Comparison of ENCODE assay signal across 11 mouse cellular contexts in genomic region chr17:3366741-3367140, GRCm38 (mm10). TPM values are rescaled to one million over a fixed set of nuclear protein-coding genes. Genes with fewer than 3 reads are reported as not detected.
DNase-seq lines count a peak whose midpoint lies in the region; ATAC-seq and TF ChIP-seq lines count a peak whose summit lies in the region.
"Had no signal": no experiment of that assay in that cellular context is flagged by ENCODE, and none has a peak within 500 bp of the region (broad histone marks: within the 10 kb centered on the region; RNA-seq: fewer than 3 reads in every experiment).

No protein-coding gene starts in this region.

- H3K9me3 ChIP-seq in kidney, embryonic 15.5 days (replicated peaks): no peaks in the 10 kb centered on the region
- H3K9me3 ChIP-seq in embryonic facial prominence, embryonic 15.5 days (replicated peaks): no peaks in the 10 kb centered on the region
- H3K9me3 ChIP-seq in lung, embryonic 14.5 days (ENCODE audit: low read depth, low read length): no peaks in the 10 kb centered on the region
- H3K9me3 ChIP-seq: G1E; neural tube, embryonic 15.5 days had no signal

- H3K4me3 ChIP-seq in kidney, adult 2 months (ENCODE audit: insufficient read depth, low read depth, low read length): no peak overlapping the region
- no peak overlapping the region for H3K4me3 ChIP-seq in kidney, embryonic 15.5 days (replicated peaks)
- H3K4me3 ChIP-seq in embryonic facial prominence, embryonic 15.5 days (replicated peaks): no peak overlapping the region
- no peak overlapping the region for H3K4me3 ChIP-seq in lung, embryonic 14.5 days (ENCODE audit: low read depth, low read length)
- H3K4me3 ChIP-seq: megakaryocyte, embryonic 14.5 days; neural tube, embryonic 15.5 days had no signal

- WGBS in kidney, adult 2 months: 86% methylated on average over 3 of the region's 3 CpGs
- WGBS in kidney, embryonic 15.5 days: 93% methylated on average over 3 of the region's 3 CpGs
- WGBS in embryonic facial prominence, embryonic 15.5 days: 75% methylated on average over 3 of the region's 3 CpGs
- WGBS in lung, embryonic 14.5 days: 74% methylated on average over 3 of the region's 3 CpGs

- no peak overlapping the region for H3K9ac ChIP-seq in kidney, embryonic 15.5 days
- no peak overlapping the region for H3K9ac ChIP-seq in embryonic facial prominence, embryonic 15.5 days
- H3K9ac ChIP-seq in lung, embryonic 14.5 days: no peak overlapping the region
- H3K9ac ChIP-seq: neural tube, embryonic 15.5 days had no signal

- no peaks in the 10 kb centered on the region for H3K27me3 ChIP-seq in kidney, adult 2 months (replicated peaks; ENCODE audit: control insufficient read depth, insufficient read depth, low read length)
- H3K27me3 ChIP-seq in kidney, embryonic 15.5 days: no peaks in the 10 kb centered on the region
- no peaks in the 10 kb centered on the region for H3K27me3 ChIP-seq in embryonic facial prominence, embryonic 15.5 days
- no peaks in the 10 kb centered on the region for H3K27me3 ChIP-seq in lung, embryonic 14.5 days (ENCODE audit: insufficient read depth, low read length)
- H3K27me3 ChIP-seq: megakaryocyte, embryonic 14.5 days; neural tube, embryonic 15.5 days had no signal

- peak; percentile 52 for DNase-seq in adrenal gland, postnatal 10 days
- no peak for DNase-seq in adrenal gland, adult (ENCODE audit: inconsistent age in 2 of 2, low spot score in 1 of 2)
- DNase-seq in kidney, adult 2 months: peak; percentile 16
- peak; percentile 49 for DNase-seq in lung, embryonic 14.5 days
- DNase-seq in layer of hippocampus, adult 8-10 months (ENCODE audit: low spot score in 2 of 2): no peak
- DNase-seq in frontal cortex, postnatal 14 days (ENCODE audit: low spot score in 2 of 2): no peak

- H3K4me1 ChIP-seq in kidney, adult 2 months (ENCODE audit: control insufficient read depth, insufficient read depth, low read length): 0 out of 2 replicates have a peak, but pooled peaks cover 4% of the 10 kb centered on the region
- 0 out of 2 replicates have a peak, but pooled peaks cover 2% of the 10 kb centered on the region for H3K4me1 ChIP-seq in kidney, embryonic 15.5 days
- H3K4me1 ChIP-seq in embryonic facial prominence, embryonic 15.5 days: peaks cover 17% of the 10 kb centered on the region
- H3K4me1 ChIP-seq in lung, embryonic 14.5 days (ENCODE audit: insufficient read depth): 0 out of 2 replicates have a peak, but pooled peaks cover 5% of the 10 kb centered on the region
- H3K4me1 ChIP-seq: megakaryocyte, embryonic 14.5 days had no signal

- H3K27ac ChIP-seq in kidney, adult 2 months (ENCODE audit: insufficient read depth, low read depth, low read length): no peak overlapping the region
- H3K27ac ChIP-seq in kidney, embryonic 15.5 days: no peak overlapping the region
- 0 out of 2 replicates have a peak overlapping the region, but pooled peaks have one; percentile 34 for H3K27ac ChIP-seq in embryonic facial prominence, embryonic 15.5 days (replicated peaks)
- no peak overlapping the region for H3K27ac ChIP-seq in lung, embryonic 14.5 days (ENCODE audit: low read depth)
- H3K27ac ChIP-seq: neural tube, embryonic 15.5 days had no signal

- TF ChIP-seq CTCF in kidney, adult 2 months (conservative IDR thresholded peaks at IDR 0.05; ENCODE audit: insufficient read depth, insufficient read length, low read depth, low read length): no peak
- no peak for TF ChIP-seq CTCF in lung, embryonic 14.5 days (IDR thresholded peaks at IDR 0.05; ENCODE audit: low read depth)

- no peak for TF ChIP-seq POLR2A in kidney, adult 2 months (IDR thresholded peaks at IDR 0.05; ENCODE audit: low read depth, low read length)

- ATAC-seq in kidney, embryonic 15.5 days (replicated peaks; ENCODE audit: low FRiP score): no peak
- no peak for ATAC-seq in embryonic facial prominence, embryonic 15.5 days (ENCODE audit: insufficient number of reproducible peaks, low FRiP score, low TSS enrichment, low read depth)
- no peak for ATAC-seq in lung, embryonic 14.5 days (ENCODE audit: insufficient read depth)

- H3K4me2 ChIP-seq in kidney, embryonic 15.5 days: no peak overlapping the region
- no peak overlapping the region for H3K4me2 ChIP-seq in embryonic facial prominence, embryonic 15.5 days (replicated peaks)
- H3K4me2 ChIP-seq in lung, embryonic 14.5 days: no peak overlapping the region
- H3K4me2 ChIP-seq: neural tube, embryonic 15.5 days had no signal

- no peaks in the 10 kb centered on the region for H3K36me3 ChIP-seq in kidney, adult 2 months (ENCODE audit: control insufficient read depth, insufficient read depth, low read length)
- no peaks in the 10 kb centered on the region for H3K36me3 ChIP-seq in kidney, embryonic 15.5 days
- peaks cover 6% of the 10 kb centered on the region; the same call in 1 of the 2 replicates for H3K36me3 ChIP-seq in embryonic facial prominence, embryonic 15.5 days
- no peaks in the 10 kb centered on the region for H3K36me3 ChIP-seq in lung, embryonic 14.5 days (ENCODE audit: insufficient read depth)
- H3K36me3 ChIP-seq: G1E; neural tube, embryonic 15.5 days had no signal

RNA-seq across cellular contexts. Expression of gene Tiam2, which starts 40.4 kb away (rescaled TPM):
- 10 to 100 TPM; 10.1 to 13.1 TPM for total RNA-seq in adrenal gland, postnatal 10 days (2021)
- polyA plus RNA-seq in kidney, adult 2 months (2012; rRNA removed): 1.1 and 1.2 TPM in 2 replicates
- polyA plus RNA-seq in kidney, embryonic 15.5 days (2015; fragmentation: Nextera tagmentation; extraction: Ambion mirVana): 4.5 and 5.0 TPM in 2 replicates
- polyA plus RNA-seq in embryonic facial prominence, embryonic 15.5 days (2015; fragmentation: Nextera tagmentation; extraction: Ambion mirVana): 18.2 TPM in 2 replicates
- 6.5 and 7.3 TPM in 2 replicates for polyA plus RNA-seq in lung, embryonic 14.5 days (2014; fragmentation: Nextera tagmentation; extraction: Ambion mirVana)
- total RNA-seq in layer of hippocampus, adult 8-10 months (2022): 10 to 100 TPM; 29.3 to 36.2 (median 33.9) TPM
- polyA plus RNA-seq: G1E had no signal

Comparison
In these comparisons a context has a peak if more than half of its experiments do, and no peak if none do; other contexts are left out.
1. DNase-seq: peak in adrenal gland, postnatal 10 days (single experiment), kidney, adult 2 months (single experiment) and lung, embryonic 14.5 days (single experiment); none in adrenal gland, adult (0 of 2), layer of hippocampus, adult 8-10 months (0 of 2) and frontal cortex, postnatal 14 days (0 of 2).